Mouse (Mus musculus) intestine, postnatal 0 days (tissue): ENCODE data around the gene Krtap10-10. TPM values are rescaled to one million over a fixed set of nuclear protein-coding genes. Genes with fewer than 3 reads are reported as not detected.
A peak's percentile ranks its signal among the peaks of the same experiment; 100 is the strongest.

ENCODE experiments used
- ATAC-seq: fragments of 200-750 bp; cut with Nextera tagmentation; 2 replicates; pipeline ENCODE4 v1.8.0; 2017; ENCODE audit warnings: mild to moderate bottlenecking, moderate TSS enrichment, moderate library complexity
- H3K27ac ChIP-seq: fragments of 300-500 bp; sonication (generic); 2 replicates; pipeline ENCODE4 v1.5.1; 2014; ENCODE audit warnings: mild to moderate bottlenecking, low read depth, low read length, moderate library complexity
- H3K27me3 ChIP-seq: fragments of 300-500 bp; sonication (generic); replicated peaks from 2 replicates; pipeline ENCODE4 v1.6.1; 2014; ENCODE audit warnings: low read length, mixed read lengths; ENCODE audit not compliant: control insufficient read depth, insufficient read depth
- H3K36me3 ChIP-seq: fragments of 300-500 bp; sonication (generic); 2 replicates; pipeline ENCODE4 v1.6.1; 2014; ENCODE audit warnings: mild to moderate bottlenecking, moderate library complexity; ENCODE audit not compliant: control insufficient read depth, insufficient read depth
- H3K4me1 ChIP-seq: fragments of 300-500 bp; sonication (generic); replicated peaks from 2 replicates; pipeline ENCODE4 v1.6.1; 2014; ENCODE audit warnings: antibody characterized with exemption, low read length, mixed read lengths; ENCODE audit not compliant: control insufficient read depth, insufficient read depth
- H3K4me2 ChIP-seq: fragments of 300-500 bp; sonication (generic); replicated peaks from 2 replicates; pipeline ENCODE4 v1.6.1; 2014; ENCODE audit warnings: low read depth, mild to moderate bottlenecking, moderate library complexity
- H3K4me3 ChIP-seq: fragments of 300-500 bp; sonication (generic); 2 replicates; pipeline ENCODE4 v1.5.1; 2014; ENCODE audit warnings: low read depth, low read length
- H3K9ac ChIP-seq: fragments of 300-500 bp; sonication (generic); 2 replicates; pipeline ENCODE4 v1.6.1; 2014; ENCODE audit warnings: mild to moderate bottlenecking, low read depth, low read length
- H3K9me3 ChIP-seq: fragments of 300-500 bp; sonication (generic); 2 replicates; pipeline ENCODE4 v1.6.1; 2016; ENCODE audit warnings: mixed run types; ENCODE audit not compliant: control insufficient read depth
- CTCF ChIP-seq: sonication (generic); IDR thresholded peaks from 2 replicates; pipeline ENCODE4 v1.5.1; 2016; ENCODE audit warnings: low read depth, mild to moderate bottlenecking, control low read depth, antibody characterized with exemption, moderate library complexity
- WGBS: fragments of 180-500 bp; shearing (Covaris S2); extraction: QIAGEN DNeasy Blood & Tissue Kit; methylation state at CpG from one replicate; pipeline ENCODE4 v1.1.7; 2014; 5-methylcytosine and 5-hydroxymethylcytosine counted together
- polyA plus RNA-seq: library from polyadenylated mRNA; unstranded; fragments of >200 nt; fragmentation: Nextera tagmentation; extraction: Ambion mirVana; gene quantifications from 2 replicates; pipeline ENCODE4 v1.2.1, GENCODE M21; 2015

Krtap10-10 gene
- polyA plus RNA-seq, 1 experiment from 2014 or later: not detected

DNA sequence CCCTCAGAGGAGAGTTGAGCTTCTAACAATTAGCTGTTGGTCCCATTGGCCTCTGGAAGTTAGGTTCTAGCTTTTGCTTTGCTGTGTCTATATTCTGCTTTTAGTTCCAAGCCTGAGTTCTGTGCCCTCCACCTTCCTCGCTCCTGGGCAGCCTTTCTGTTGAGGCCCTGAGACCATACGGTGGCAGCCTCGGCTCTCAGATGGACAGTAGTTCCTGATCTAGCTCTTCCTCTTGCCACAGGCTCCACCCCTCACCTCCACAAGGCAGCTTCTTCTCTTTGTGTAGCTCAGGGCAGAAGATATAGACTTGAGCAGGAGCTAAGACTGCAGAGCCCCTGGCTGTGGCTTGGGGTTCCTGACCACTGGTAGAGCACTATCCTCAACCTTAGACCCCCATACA is 44.6 kb downstream of the Krtap10-10 start:
- H3K4me2 ChIP-seq: no peak overlapping the region
- ATAC-seq: no peak
- 62% methylated on average over 3 of the region's 3 CpGs for whole genome bisulfite sequencing

GRCm38 (mm10) chr10:77882553-77882952 is 46.8 kb downstream of the Krtap10-10 start:
- Histone ChIP-seq H3K9me3 (no peaks in the 10 kb centered on the region), H3K4me1 (no peaks in the 10 kb centered on the region), H3K4me3 (no peak overlapping the region), H3K36me3 (no peaks in the 10 kb centered on the region), H3K9ac (no peak overlapping the region), H3K4me2 (no peak overlapping the region), H3K27ac (no peak overlapping the region), H3K27me3 (no peaks in the 10 kb centered on the region)
- ATAC-seq: no peak
- WGBS: 84% methylated on average over 5 of the region's 5 CpGs
- peak; percentile 38 for TF ChIP-seq CTCF

More for the DNA sequence above, 44.6 kb downstream of the Krtap10-10 start:
- Histone ChIP-seq H3K4me1 (no peaks in the 10 kb centered on the region), H3K27me3 (no peaks in the 10 kb centered on the region), H3K4me3 (no peak overlapping the region), H3K36me3 (no peaks in the 10 kb centered on the region), H3K9me3 (no peaks in the 10 kb centered on the region), H3K9ac (no peak overlapping the region), H3K27ac (no peak overlapping the region)
- no peak; the same call in 1 of the 2 replicates for TF ChIP-seq CTCF

DNA sequence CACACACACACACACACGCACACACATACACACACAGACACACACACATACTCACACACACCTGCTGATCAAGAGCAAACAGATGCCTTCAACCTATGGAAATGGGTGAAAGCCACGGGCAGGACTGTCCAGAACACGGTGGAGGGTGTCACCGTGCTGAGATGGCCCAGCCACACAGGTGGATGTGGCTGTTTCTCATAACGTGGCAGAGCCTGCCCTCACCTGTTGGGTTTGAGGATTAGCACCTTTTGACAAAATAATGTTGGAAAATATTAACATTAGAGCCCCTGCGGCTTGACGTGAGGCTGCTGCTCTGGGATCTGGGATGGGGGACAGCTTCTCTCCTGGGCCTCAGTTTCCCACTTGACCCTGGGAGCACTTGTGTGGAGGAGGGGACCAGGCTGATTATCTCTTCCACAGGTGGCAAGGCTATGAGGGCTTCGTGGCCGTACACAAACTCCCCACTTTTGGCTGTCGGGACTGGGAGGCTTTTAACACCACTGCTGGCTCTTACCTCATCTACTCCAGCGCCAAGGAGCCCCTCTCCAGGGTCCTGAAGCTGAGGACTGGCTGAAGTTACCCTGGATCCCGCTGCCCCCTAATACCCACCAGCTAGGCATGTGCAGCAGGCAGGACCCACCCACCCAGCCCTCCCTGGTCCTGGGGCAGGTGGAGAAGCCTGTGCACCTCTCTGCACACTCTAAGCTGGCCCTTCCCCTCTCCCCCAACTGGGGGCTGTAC is 50.4 kb downstream of the Krtap10-10 start:
- Histone ChIP-seq H3K4me1 (no peaks in the 10 kb centered on the region), H3K9me3 (no peaks in the 10 kb centered on the region), H3K4me2 (no peak overlapping the region), H3K36me3 (no peaks in the 10 kb centered on the region), H3K4me3 (no peak overlapping the region), H3K9ac (no peak overlapping the region), H3K27ac (no peak overlapping the region), H3K27me3 (no peaks in the 10 kb centered on the region)
- ATAC-seq: no peak
- 41% methylated on average over 12 of the region's 12 CpGs for WGBS
- TF ChIP-seq CTCF: peak; percentile 48

Other genes with a start within 250 kb of the Krtap10-10 start
- gene Sumo3, start 229.8 kb upstream of the Krtap10-10 start, polyA plus RNA-seq: 256 and 269 TPM in 2 replicates
- gene Gm49325, start 229.8 kb upstream of the Krtap10-10 start, polyA plus RNA-seq: 18.9 TPM in 2 replicates
- 36.4 and 37.8 TPM in 2 replicates for gene Ube2g2, start 213.7 kb upstream of the Krtap10-10 start, polyA plus RNA-seq
- 0.10 and 0.20 TPM in 2 replicates for gene Tspear, start 149.4 kb upstream of the Krtap10-10 start, polyA plus RNA-seq
- not detected in 2 replicates for gene Gm19402, start 145.2 kb upstream of the Krtap10-10 start, polyA plus RNA-seq
- not detected in 2 replicates for gene Gm9508, start 138.7 kb upstream of the Krtap10-10 start, polyA plus RNA-seq
- gene Gm10272, start 129.3 kb upstream of the Krtap10-10 start, polyA plus RNA-seq: not detected in 2 replicates
- not detected in 2 replicates for gene Gm10024, start 124.5 kb upstream of the Krtap10-10 start, polyA plus RNA-seq
- gene Gm10142, start 120.1 kb upstream of the Krtap10-10 start, polyA plus RNA-seq: not detected in 2 replicates
- gene Krtap12-1, start 115.3 kb upstream of the Krtap10-10 start, polyA plus RNA-seq: not detected in 2 replicates
- gene Gm10100, start 109.5 kb upstream of the Krtap10-10 start, polyA plus RNA-seq: not detected in 2 replicates
- not detected in 2 replicates for gene Gm18596, start 93.3 kb upstream of the Krtap10-10 start, polyA plus RNA-seq
- gene Gm9736, start 84.6 kb upstream of the Krtap10-10 start, polyA plus RNA-seq: not detected in 2 replicates
- gene Gm3233, start 76.3 kb upstream of the Krtap10-10 start, polyA plus RNA-seq: not detected in 2 replicates
- gene Gm3238, start 64.6 kb upstream of the Krtap10-10 start, polyA plus RNA-seq: not detected in 2 replicates
- gene Gm7138, start 59.0 kb upstream of the Krtap10-10 start, polyA plus RNA-seq: not detected in 2 replicates
- gene Gm3250, start 53.4 kb upstream of the Krtap10-10 start, polyA plus RNA-seq: not detected in 2 replicates
- not detected in 2 replicates for gene Gm7137, start 47.7 kb upstream of the Krtap10-10 start, polyA plus RNA-seq
- not detected in 2 replicates for gene Gm9639, start 40.9 kb upstream of the Krtap10-10 start, polyA plus RNA-seq
- not detected in 2 replicates for gene Gm19668, start 36.8 kb upstream of the Krtap10-10 start, polyA plus RNA-seq
- not detected in 2 replicates for gene Gm9507, start 24.1 kb upstream of the Krtap10-10 start, polyA plus RNA-seq
- not detected in 2 replicates for gene Gm2696, start 21.3 kb upstream of the Krtap10-10 start, polyA plus RNA-seq
- gene Krtap10-4, start 8.9 kb upstream of the Krtap10-10 start, polyA plus RNA-seq: not detected in 2 replicates
- gene Gm36176, start 10.9 kb downstream of the Krtap10-10 start, polyA plus RNA-seq: not detected in 2 replicates
- gene Gm10318, start 16.9 kb downstream of the Krtap10-10 start, polyA plus RNA-seq: not detected in 2 replicates
- gene Gm3285, start 26.0 kb downstream of the Krtap10-10 start, polyA plus RNA-seq: not detected in 2 replicates
- 2.1 TPM in 2 replicates for gene Lrrc3, start 66.6 kb downstream of the Krtap10-10 start, polyA plus RNA-seq
- gene Trpm2, start 134.6 kb downstream of the Krtap10-10 start, polyA plus RNA-seq: 0.66 and 1.1 TPM in 2 replicates
- 8.5 and 8.6 TPM in 2 replicates for gene 1810043G02Rik, start 142.6 kb downstream of the Krtap10-10 start, polyA plus RNA-seq
- 42.3 and 51.1 TPM in 2 replicates for gene Pfkl, start 174.1 kb downstream of the Krtap10-10 start, polyA plus RNA-seq
- 0.14 and 0.31 TPM in 2 replicates for gene Dnmt3l, start 206.0 kb downstream of the Krtap10-10 start, polyA plus RNA-seq
- gene Aire, start 207.7 kb downstream of the Krtap10-10 start, polyA plus RNA-seq: 0.04 TPM in 1 of 2 replicates, not detected in the other
- 5.6 and 5.8 TPM in 2 replicates for gene Icosl, start 233.4 kb downstream of the Krtap10-10 start, polyA plus RNA-seq